Mouse (Mus musculus) left cerebral cortex, adult 2 months (tissue): ENCODE data around the gene Lonp1. TPM values are rescaled to one million over a fixed set of nuclear protein-coding genes. Genes with fewer than 3 reads are reported as not detected.

ENCODE experiments used
- DNase-seq, 2 experiments: peaks; one replicate each; pipeline ENCODE4 v3.0.0; 2021 to 2022; ENCODE audit warnings: low spot score in 2 of 2, mixed read lengths in 1 of 2; ENCODE audit errors: extremely low spot score in 1 of 2
- H3K27ac ChIP-seq: fragments of 200-600 bp; 2 replicates; pipeline ENCODE4 v1.8.1; 2022
- H3K4me3 ChIP-seq: fragments of 200-600 bp; 2 replicates; pipeline ENCODE4 v1.8.1; 2022
- CTCF ChIP-seq: fragments of 200-600 bp; IDR thresholded peaks from 2 replicates; pipeline ENCODE4 v1.8.1; 2022; ENCODE audit warnings: antibody characterized with exemption, mild to moderate bottlenecking, moderate library complexity
- intact Hi-C: fragments of 180-260 bp; cut with DNase I; formaldehyde crosslinking; loops from one replicate; pipeline ENCODE4 v1.15.1; 2025
- total RNA-seq, 2 experiments: library from RNA; stranded (reverse); gene quantifications; 2 replicates each; pipeline ENCODE4 v1.2.3; 2021

Gene Lonp1
- total RNA-seq, 2 experiments from 2014 or later = 62.7 to 62.8 TPM

GRCm38 (mm10) chr17:56608699-56609098, 18.0 kb downstream of the Lonp1 start:
- Histone ChIP-seq H3K4me3 (peak overlapping the region; percentile 93), H3K27ac (peak overlapping the region; percentile 96)
- no peak for TF ChIP-seq CTCF
- intact Hi-C loops = loop anchor here (2.0 kb wide), 1 partner anchor 24 kb away; the partner anchor contains the start of genes Safb and Safb2
- DNase-seq = no peak

GRCm38 (mm10) chr17:56607521-56608062, 19.1 kb downstream of the Lonp1 start:
- intact Hi-C loops = loop anchor here (2.0 kb wide), 1 partner anchor 23 kb away; the partner anchor contains the start of genes Safb and Safb2
- H3K4me3 ChIP-seq = no peak overlapping the region
- H3K27ac ChIP-seq = no peak overlapping the region
- TF ChIP-seq CTCF = no peak
- DNase-seq = no peak

DNA sequence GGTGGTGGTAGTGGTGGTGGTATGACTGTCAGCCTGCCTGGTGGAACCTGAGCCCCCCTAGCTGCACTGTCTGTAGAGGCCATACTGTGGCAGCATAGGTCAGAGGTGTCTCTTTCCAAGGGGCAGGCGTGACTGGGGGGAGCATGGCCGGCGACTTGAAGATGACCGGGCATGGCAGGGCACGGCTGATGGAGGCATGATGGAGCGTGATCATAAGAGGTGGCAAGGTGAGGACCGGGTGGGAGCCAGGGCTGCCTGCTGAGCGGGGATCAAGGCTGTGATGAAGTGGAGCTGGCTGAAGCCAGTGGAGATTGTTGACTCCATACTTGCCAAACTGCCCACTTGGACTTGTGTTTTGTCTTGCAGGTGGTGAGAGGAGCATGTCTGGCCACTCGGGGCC, 21.3 kb downstream of the Lonp1 start:
- no peak for DNase-seq
- Histone ChIP-seq H3K4me3 (no peak overlapping the region), H3K27ac (no peak overlapping the region)
- intact Hi-C loops = no loop called here
- TF ChIP-seq CTCF = no peak

DNA sequence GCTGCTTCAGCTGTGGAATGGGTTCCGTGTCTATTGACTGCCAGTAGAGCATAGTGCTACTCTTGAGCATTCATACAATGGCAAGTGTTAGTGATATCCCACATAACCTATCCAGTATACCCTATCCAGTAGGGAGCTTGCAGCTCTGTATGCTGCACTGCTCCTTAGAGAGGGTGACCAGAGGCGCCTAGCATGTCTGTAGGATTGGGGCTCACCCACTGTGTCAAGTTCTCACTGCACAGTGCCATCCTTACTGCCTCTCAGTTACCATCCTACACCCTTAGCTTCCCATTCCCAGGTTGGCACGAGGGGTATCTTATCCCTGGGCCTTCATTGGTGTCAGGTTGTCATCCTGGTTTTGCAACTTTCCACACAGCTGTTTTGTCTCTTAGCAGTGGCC, 22.3 kb downstream of the Lonp1 start:
- Histone ChIP-seq H3K27ac (no peak overlapping the region), H3K4me3 (no peak overlapping the region)
- no peak for DNase-seq
- intact Hi-C loops = no loop called here
- no peak for TF ChIP-seq CTCF

DNA sequence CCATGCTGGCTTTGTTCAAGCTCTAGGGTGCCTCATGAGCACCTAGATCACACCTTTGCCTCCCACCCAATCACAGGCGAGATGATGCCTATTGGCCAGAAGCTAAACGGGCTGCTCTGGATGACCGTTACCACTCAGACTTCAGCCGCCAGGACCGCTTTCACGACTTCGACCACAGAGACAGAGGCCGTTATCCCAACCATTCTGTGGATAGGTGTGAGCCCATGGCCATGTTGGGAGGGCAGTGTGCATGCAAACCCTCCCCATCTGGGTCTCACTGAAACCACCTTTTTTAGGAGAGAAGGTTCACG, 22.7 kb downstream of the Lonp1 start:
- Histone ChIP-seq H3K27ac (no peak overlapping the region), H3K4me3 (no peak overlapping the region)
- DNase-seq = no peak
- intact Hi-C loops = no loop called here
- TF ChIP-seq CTCF = no peak

- Histone ChIP-seq H3K4me3 (no peak overlapping the region), H3K27ac (no peak overlapping the region)
- intact Hi-C loops = no loop called here
- DNase-seq = no peak
- TF ChIP-seq CTCF = no peak
Observed at GRCm38 (mm10) chr17:56603186-56604069, 23.3 kb downstream of the Lonp1 start.

DNA sequence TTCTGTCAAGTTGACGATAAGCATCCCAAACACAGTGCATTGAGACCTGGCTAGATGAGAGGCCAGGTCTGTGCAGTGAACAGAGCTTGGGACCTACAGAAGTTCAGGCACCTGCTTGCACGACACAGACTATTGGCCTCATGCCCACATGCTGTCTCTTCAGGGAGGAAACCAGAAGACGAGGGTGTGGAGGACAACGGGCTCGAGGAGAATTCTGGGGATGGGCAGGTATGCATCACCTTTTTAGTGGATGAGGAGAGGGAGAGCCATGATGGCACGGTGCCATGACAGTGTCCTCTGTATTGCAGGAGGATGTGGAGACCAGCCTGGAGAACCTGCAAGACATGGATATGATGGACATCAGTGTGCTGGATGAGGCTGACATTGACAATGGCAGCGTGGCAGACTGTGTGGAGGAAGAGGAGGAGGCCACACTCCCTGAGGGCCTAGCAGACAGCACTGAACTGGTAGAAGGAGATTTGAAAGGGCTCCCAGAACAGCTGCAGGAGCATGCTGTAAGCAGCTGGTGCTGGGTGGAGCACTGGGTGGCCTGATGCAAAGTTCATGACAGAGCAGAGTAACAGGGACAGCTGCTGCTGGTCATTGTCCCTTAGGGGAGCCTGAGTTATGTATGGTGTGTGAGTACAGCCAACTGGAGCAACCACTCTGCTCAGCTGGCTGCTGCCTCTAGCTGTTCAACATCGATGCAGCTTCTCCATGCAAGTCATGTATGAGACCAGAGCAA, 33.0 kb downstream of the Lonp1 start:
- H3K4me3 ChIP-seq = no peak overlapping the region
- TF ChIP-seq CTCF = no peak
- no peak overlapping the region for H3K27ac ChIP-seq
- intact Hi-C loops = no loop called here
- DNase-seq = no peak

DNA sequence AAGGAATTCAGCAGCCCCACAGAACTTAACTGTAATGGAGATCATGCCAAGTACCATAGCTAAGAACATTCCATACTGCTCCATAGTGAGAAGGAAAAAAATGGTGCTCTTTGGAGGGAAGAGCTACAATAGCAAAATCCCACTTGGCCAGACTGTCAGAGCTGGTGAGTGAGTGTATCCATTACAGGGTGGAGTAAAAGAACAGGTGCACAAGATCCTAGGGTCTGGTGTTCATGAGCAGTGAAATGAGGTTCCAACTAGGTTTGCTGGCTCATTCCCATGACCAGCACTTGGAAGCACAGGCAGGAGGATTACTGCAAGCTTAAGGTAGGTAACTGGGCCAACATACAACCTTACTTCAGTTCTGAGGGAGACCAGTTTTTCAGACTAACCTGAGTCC, 34.1 kb downstream of the Lonp1 start:
- no peak overlapping the region for H3K4me3 ChIP-seq
- intact Hi-C loops = no loop called here
- no peak for TF ChIP-seq CTCF
- no peak overlapping the region for H3K27ac ChIP-seq
- no peak for DNase-seq

- intact Hi-C loops = no loop called here
Observed at GRCm38 (mm10) chr17:56588921-56589320, 37.8 kb downstream of the Lonp1 start.

GRCm38 (mm10) chr17:56587773-56588172, 38.9 kb downstream of the Lonp1 start:
- intact Hi-C loops = no loop called here
- no peak overlapping the region for H3K27ac ChIP-seq

More at GRCm38 (mm10) chr17:56588921-56589320, 37.8 kb downstream of the Lonp1 start:
- no peak for TF ChIP-seq CTCF
- no peak overlapping the region for H3K27ac ChIP-seq
- H3K4me3 ChIP-seq = no peak overlapping the region
- no peak for DNase-seq

DNA sequence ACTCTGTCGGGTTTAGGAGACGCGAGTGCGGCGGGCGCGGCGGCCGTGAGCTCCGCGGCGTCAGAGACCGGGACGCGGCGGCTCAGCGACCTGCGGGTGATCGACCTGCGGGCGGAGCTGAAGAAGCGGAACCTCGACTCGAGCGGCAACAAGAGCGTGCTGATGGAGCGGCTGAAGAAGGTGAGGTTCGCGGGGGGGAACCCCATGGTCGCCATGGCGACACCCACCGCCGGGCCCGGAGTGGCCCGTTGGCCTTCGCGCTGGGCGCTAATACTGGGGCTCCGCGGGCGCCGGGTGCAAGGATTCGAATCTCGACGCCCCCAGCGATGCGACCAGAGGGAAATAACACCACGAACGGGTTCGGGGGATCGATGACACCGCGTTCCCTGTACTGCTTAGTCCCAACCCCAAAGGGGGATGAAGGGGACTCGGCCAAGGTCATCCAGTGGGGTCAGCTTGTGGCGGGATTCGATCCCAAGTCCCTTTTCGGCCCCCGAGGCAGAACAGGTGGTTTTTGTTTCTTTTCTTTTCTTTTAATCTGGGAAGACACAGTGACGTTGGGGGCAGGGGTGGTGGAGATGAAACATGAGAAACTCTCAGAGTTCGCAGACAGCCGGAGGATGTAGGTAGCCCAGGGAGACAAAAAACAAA, 41.4 kb downstream of the Lonp1 start:
- no peak for TF ChIP-seq CTCF
- peak; percentile 45 to 49 for DNase-seq
- intact Hi-C loops = loop anchor here (2.0 kb wide), 1 partner anchor 24 kb away; the partner anchor contains the start of gene 2410015M20Rik

More at GRCm38 (mm10) chr17:56587773-56588172, 38.9 kb downstream of the Lonp1 start:
- no peak for DNase-seq
- no peak for TF ChIP-seq CTCF
- no peak overlapping the region for H3K4me3 ChIP-seq

More for the DNA sequence above, 41.4 kb downstream of the Lonp1 start:
- peak overlapping the region; percentile 93 for H3K27ac ChIP-seq
- H3K4me3 ChIP-seq = peak overlapping the region; percentile 92
